Comparison of ENCODE assay signal across 8 mouse cellular contexts in the genomic region with DNA sequence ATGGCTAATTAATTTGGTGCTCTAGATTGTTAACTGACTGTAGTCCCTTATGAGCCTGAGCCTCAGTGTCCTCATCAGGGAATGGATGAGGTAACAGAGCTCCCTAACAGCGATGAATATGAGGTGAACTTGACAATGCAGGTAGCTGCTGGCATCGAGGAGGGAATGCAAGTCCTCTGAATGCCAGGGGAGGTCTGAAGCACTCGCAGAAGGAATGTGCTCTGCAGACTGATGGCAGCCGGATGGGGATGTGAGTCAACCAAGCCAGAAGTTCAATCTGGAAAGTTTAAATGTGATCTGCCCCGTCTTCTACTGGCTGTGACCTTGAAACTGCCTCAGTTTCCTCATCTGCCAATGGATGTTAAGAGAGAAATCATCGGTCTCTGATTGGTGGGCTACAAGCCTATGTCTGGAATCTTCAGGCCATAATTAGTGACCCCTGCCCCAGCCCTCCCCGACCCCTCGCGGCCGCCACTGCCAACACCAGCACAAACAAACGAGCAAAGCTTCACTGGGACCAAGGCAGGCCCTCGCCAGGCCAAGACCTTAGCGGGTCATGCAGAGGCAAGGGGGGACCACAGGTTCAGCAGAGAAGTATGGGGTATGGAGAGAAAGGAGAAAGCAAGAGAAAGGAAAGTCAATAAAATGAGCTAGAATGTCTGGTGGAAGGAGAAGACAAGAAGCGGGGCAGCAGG. TPM values are rescaled to one million over a fixed set of nuclear protein-coding genes. Genes with fewer than 3 reads are reported as not detected.
DNase-seq lines count a peak whose midpoint lies in the region; ATAC-seq and TF ChIP-seq lines count a peak whose summit lies in the region.

No protein-coding gene starts in this region.

- no peak for TF ChIP-seq POLR2A in limb, embryonic 14.5 days (IDR thresholded peaks at IDR 0.05; ENCODE audit: borderline replicate concordance, extremely low read depth, insufficient read depth, insufficient read length)

- WGBS in forebrain, embryonic 16.5 days, result 10% methylated on average over 14 of the region's 14 CpGs
- 5% methylated on average over 14 of the region's 14 CpGs for WGBS in limb, embryonic 14.5 days
- 8% methylated on average over 14 of the region's 14 CpGs for WGBS in neural tube, embryonic 14.5 days

- peak overlapping the region; percentile 92 for H3K4me2 ChIP-seq in forebrain, embryonic 16.5 days (ENCODE audit: low read length)
- peak overlapping the region; percentile 90 for H3K4me2 ChIP-seq in limb, embryonic 14.5 days (replicated peaks; ENCODE audit: low read depth, low read length, severe bottlenecking)
- H3K4me2 ChIP-seq in neural tube, embryonic 14.5 days (ENCODE audit: low read depth, low read length), result peak overlapping the region; percentile 67

- ATAC-seq in G1E (ENCODE audit: extremely low read depth, insufficient number of reproducible peaks, low FRiP score, poor library complexity, severe bottlenecking), result no peak
- no peak for ATAC-seq in forebrain, embryonic 16.5 days
- ATAC-seq in limb, embryonic 14.5 days (ENCODE audit: low FRiP score, low read depth), result no peak
- ATAC-seq in neural tube, embryonic 14.5 days (ENCODE audit: low read depth), result peak; percentile 0; the same call in 1 of the 2 replicates

- peaks cover 44% of the 10 kb centered on the region for H3K4me1 ChIP-seq in G1E (ENCODE audit: insufficient read depth, low read depth, low read length)
- H3K4me1 ChIP-seq in forebrain, embryonic 16.5 days (replicated peaks; ENCODE audit: control insufficient read depth, insufficient read depth, low read length), result peaks cover 23% of the 10 kb centered on the region
- peaks cover 19% of the 10 kb centered on the region for H3K4me1 ChIP-seq in limb, embryonic 14.5 days (ENCODE audit: control insufficient read depth, insufficient read depth, low read length)
- H3K4me1 ChIP-seq in neural tube, embryonic 14.5 days (ENCODE audit: control insufficient read depth, insufficient read depth, low read length), result peaks cover 20% of the 10 kb centered on the region

- no peaks in the 10 kb centered on the region for H3K27me3 ChIP-seq in G1E (ENCODE audit: insufficient read depth, low read length)
- no peaks in the 10 kb centered on the region for H3K27me3 ChIP-seq in forebrain, embryonic 16.5 days (replicated peaks; ENCODE audit: control insufficient read depth, insufficient read depth, low read length)
- no peaks in the 10 kb centered on the region for H3K27me3 ChIP-seq in limb, embryonic 14.5 days (ENCODE audit: control insufficient read depth, insufficient read depth, low read length)
- no peaks in the 10 kb centered on the region for H3K27me3 ChIP-seq in neural tube, embryonic 14.5 days (ENCODE audit: control insufficient read depth, insufficient read depth, low read length)

- peaks cover 39% of the 10 kb centered on the region for H3K36me3 ChIP-seq in G1E (replicated peaks)
- no peaks in the 10 kb centered on the region for H3K36me3 ChIP-seq in forebrain, embryonic 16.5 days (ENCODE audit: control insufficient read depth, insufficient read depth)
- H3K36me3 ChIP-seq in limb, embryonic 14.5 days (ENCODE audit: control insufficient read depth, insufficient read depth, low read length), result peaks cover 26% of the 10 kb centered on the region
- peaks cover 5% of the 10 kb centered on the region; the same call in 1 of the 2 replicates for H3K36me3 ChIP-seq in neural tube, embryonic 14.5 days (ENCODE audit: control insufficient read depth, insufficient read depth, low read length)

- H3K27ac ChIP-seq in forebrain, embryonic 16.5 days (ENCODE audit: low read length), result peak overlapping the region; percentile 69
- H3K27ac ChIP-seq in limb, embryonic 14.5 days (replicated peaks; ENCODE audit: low read depth, low read length), result peak overlapping the region; percentile 72
- H3K27ac ChIP-seq in neural tube, embryonic 14.5 days (ENCODE audit: low read depth, low read length), result peak overlapping the region; percentile 85

- peak overlapping the region; percentile 82 for H3K4me3 ChIP-seq in G1E (ENCODE audit: low read depth, low read length)
- H3K4me3 ChIP-seq in forebrain, embryonic 16.5 days (replicated peaks; ENCODE audit: low read length), result peak overlapping the region; percentile 51
- peak overlapping the region; percentile 67 for H3K4me3 ChIP-seq in limb, embryonic 14.5 days (replicated peaks; ENCODE audit: low read length)
- peak overlapping the region; percentile 65 for H3K4me3 ChIP-seq in neural tube, embryonic 14.5 days (ENCODE audit: low read depth, low read length)

- H3K9me3 ChIP-seq in G1E (replicated peaks), result no peaks in the 10 kb centered on the region
- no peaks in the 10 kb centered on the region for H3K9me3 ChIP-seq in forebrain, embryonic 16.5 days (ENCODE audit: control insufficient read depth, low read length)
- H3K9me3 ChIP-seq in limb, embryonic 14.5 days (ENCODE audit: control insufficient read depth, low read length), result no peaks in the 10 kb centered on the region
- no peaks in the 10 kb centered on the region for H3K9me3 ChIP-seq in neural tube, embryonic 14.5 days (ENCODE audit: control insufficient read depth, low read length)

- no peak for TF ChIP-seq CTCF in G1E (IDR thresholded peaks at IDR 0.05; ENCODE audit: low read depth, low read length)

- DNase-seq in embryo, embryonic 10.5 days (ENCODE audit: low spot score), result peak; percentile 56
- no peak for DNase-seq in embryo, embryonic 9.5 days (ENCODE audit: extremely low spot score)
- DNase-seq in G1E (ENCODE audit: low spot score), result no peak
- no peak for DNase-seq in limb, embryonic 14.5 days (ENCODE audit: low spot score)
- DNase-seq in layer of hippocampus, adult 8-10 months (ENCODE audit: low spot score in 2 of 2), result no peak
- no peak for DNase-seq in gastrocnemius, postnatal 10 days

- H3K9ac ChIP-seq in forebrain, embryonic 16.5 days (replicated peaks; ENCODE audit: low read depth, low read length), result peak overlapping the region; percentile 61
- peak overlapping the region; percentile 74 for H3K9ac ChIP-seq in limb, embryonic 14.5 days (ENCODE audit: low read depth, low read length, severe bottlenecking)
- peak overlapping the region; percentile 71 for H3K9ac ChIP-seq in neural tube, embryonic 14.5 days (replicated peaks; ENCODE audit: low read depth, low read length)

RNA-seq across cellular contexts. Expression of a gene that starts 0.8 kb away (rescaled TPM):
- total RNA-seq in G1E (2014; fragmentation: Nextera tagmentation), result 23.6 and 24.9 TPM in 2 replicates
- 8.6 and 12.7 TPM in 2 replicates for total RNA-seq in G1E (2017)
- 12.1 and 13.6 TPM in 2 replicates for polyA plus RNA-seq in G1E (2012)
- 23.1 and 33.3 TPM in 2 replicates for polyA plus RNA-seq in forebrain, embryonic 16.5 days (2015; fragmentation: Nextera tagmentation; extraction: Ambion mirVana)
- 143 and 172 TPM in 2 replicates for polyA plus RNA-seq in limb, embryonic 14.5 days (2012; rRNA removed)
- polyA plus RNA-seq in limb, embryonic 14.5 days (2014; fragmentation: Nextera tagmentation; extraction: Ambion mirVana), result 63.3 and 74.3 TPM in 2 replicates
- 29.2 and 32.3 TPM in 2 replicates for polyA plus RNA-seq in neural tube, embryonic 14.5 days (2014; fragmentation: Nextera tagmentation; extraction: Ambion mirVana)
- 10 to 100 TPM; 28.7 to 40.0 (median 33.1) TPM for total RNA-seq in layer of hippocampus, adult 8-10 months (2022)
- total RNA-seq in gastrocnemius, postnatal 10 days (2021), result 10 to 100 TPM; 27.8 to 40.8 TPM

RNA-seq across cellular contexts. Expression of a gene that starts 12.7 kb away (rescaled TPM):
- total RNA-seq in G1E (2014; fragmentation: Nextera tagmentation) (79.8 and 99.2 TPM in 2 replicates), G1E (2017) (23.5 and 25.4 TPM in 2 replicates)
- 135 and 138 TPM in 2 replicates for polyA plus RNA-seq in G1E (2012)
- 1.7 and 1.9 TPM in 2 replicates for polyA plus RNA-seq in forebrain, embryonic 16.5 days (2015; fragmentation: Nextera tagmentation; extraction: Ambion mirVana)
- polyA plus RNA-seq in limb, embryonic 14.5 days (2012; rRNA removed), result 13.7 and 14.1 TPM in 2 replicates
- polyA plus RNA-seq in limb, embryonic 14.5 days (2014; fragmentation: Nextera tagmentation; extraction: Ambion mirVana), result 10.6 and 10.7 TPM in 2 replicates
- 1.7 and 3.3 TPM in 2 replicates for polyA plus RNA-seq in neural tube, embryonic 14.5 days (2014; fragmentation: Nextera tagmentation; extraction: Ambion mirVana)
- 10 to 100 TPM in 2 of 4 experiments, 1 to 10 TPM in 2; 3.8 to 17.2 (median 9.7) TPM for total RNA-seq in layer of hippocampus, adult 8-10 months (2022)
- total RNA-seq in gastrocnemius, postnatal 10 days (2021), result 1 to 10 TPM; 3.2 to 6.4 TPM

RNA-seq across cellular contexts. Expression of a gene that starts 15.6 kb away (rescaled TPM):
- 109 and 141 TPM in 2 replicates for total RNA-seq in G1E (2014; fragmentation: Nextera tagmentation)
- total RNA-seq in G1E (2017), result 280 and 333 TPM in 2 replicates
- polyA plus RNA-seq in G1E (2012), result 151 and 165 TPM in 2 replicates
- 236 and 238 TPM in 2 replicates for polyA plus RNA-seq in forebrain, embryonic 16.5 days (2015; fragmentation: Nextera tagmentation; extraction: Ambion mirVana)
- polyA plus RNA-seq in limb, embryonic 14.5 days (2012; rRNA removed), result 158 and 203 TPM in 2 replicates
- 287 and 305 TPM in 2 replicates for polyA plus RNA-seq in limb, embryonic 14.5 days (2014; fragmentation: Nextera tagmentation; extraction: Ambion mirVana)
- 245 and 251 TPM in 2 replicates for polyA plus RNA-seq in neural tube, embryonic 14.5 days (2014; fragmentation: Nextera tagmentation; extraction: Ambion mirVana)
- total RNA-seq in layer of hippocampus, adult 8-10 months (2022), result 100 to 1,000 TPM; 180 to 209 (median 206) TPM
- total RNA-seq in gastrocnemius, postnatal 10 days (2021), result 100 to 1,000 TPM; 336 to 337 TPM

RNA-seq across cellular contexts. Expression of a gene that starts 34.0 kb away (rescaled TPM):
- total RNA-seq in G1E (2014; fragmentation: Nextera tagmentation), result 1.8 TPM in 1 of 2 replicates, not detected in the other
- total RNA-seq in G1E (2017), result 3.4 and 4.4 TPM in 2 replicates
- 2.3 and 3.7 TPM in 2 replicates for polyA plus RNA-seq in G1E (2012)
- 0.51 and 0.86 TPM in 2 replicates for polyA plus RNA-seq in forebrain, embryonic 16.5 days (2015; fragmentation: Nextera tagmentation; extraction: Ambion mirVana)
- polyA plus RNA-seq in limb, embryonic 14.5 days (2012; rRNA removed), result 24.9 and 28.1 TPM in 2 replicates
- 18.5 and 26.5 TPM in 2 replicates for polyA plus RNA-seq in limb, embryonic 14.5 days (2014; fragmentation: Nextera tagmentation; extraction: Ambion mirVana)
- polyA plus RNA-seq in neural tube, embryonic 14.5 days (2014; fragmentation: Nextera tagmentation; extraction: Ambion mirVana), result 0.37 and 1.2 TPM in 2 replicates
- under 1 TPM in 2 of 4 experiments, not detected in 2; 0.36 to 0.47 TPM for total RNA-seq in layer of hippocampus, adult 8-10 months (2022)
- 10 to 100 TPM; 32.5 to 32.8 TPM for total RNA-seq in gastrocnemius, postnatal 10 days (2021)

RNA-seq across cellular contexts. Expression of a gene that starts 48.5 kb away (rescaled TPM):
- total RNA-seq in G1E (2014; fragmentation: Nextera tagmentation) (not detected in 2 replicates), G1E (2017) (under 0.01 TPM in 1 of 2 replicates, not detected in the other)
- not detected in 2 replicates for polyA plus RNA-seq in G1E (2012)
- not detected in 2 replicates for polyA plus RNA-seq in forebrain, embryonic 16.5 days (2015; fragmentation: Nextera tagmentation; extraction: Ambion mirVana)
- 0.27 and 0.29 TPM in 2 replicates for polyA plus RNA-seq in limb, embryonic 14.5 days (2012; rRNA removed)
- 0.07 and 0.12 TPM in 2 replicates for polyA plus RNA-seq in limb, embryonic 14.5 days (2014; fragmentation: Nextera tagmentation; extraction: Ambion mirVana)
- polyA plus RNA-seq in neural tube, embryonic 14.5 days (2014; fragmentation: Nextera tagmentation; extraction: Ambion mirVana), result not detected in 2 replicates
- under 1 TPM; 0.09 to 0.22 (median 0.16) TPM for total RNA-seq in layer of hippocampus, adult 8-10 months (2022)
- under 1 TPM; 0.12 to 0.20 TPM for total RNA-seq in gastrocnemius, postnatal 10 days (2021)
